Mouse (Mus musculus): ENCODE measurements around the gene Trim44.

Trim44 gene

DNA sequence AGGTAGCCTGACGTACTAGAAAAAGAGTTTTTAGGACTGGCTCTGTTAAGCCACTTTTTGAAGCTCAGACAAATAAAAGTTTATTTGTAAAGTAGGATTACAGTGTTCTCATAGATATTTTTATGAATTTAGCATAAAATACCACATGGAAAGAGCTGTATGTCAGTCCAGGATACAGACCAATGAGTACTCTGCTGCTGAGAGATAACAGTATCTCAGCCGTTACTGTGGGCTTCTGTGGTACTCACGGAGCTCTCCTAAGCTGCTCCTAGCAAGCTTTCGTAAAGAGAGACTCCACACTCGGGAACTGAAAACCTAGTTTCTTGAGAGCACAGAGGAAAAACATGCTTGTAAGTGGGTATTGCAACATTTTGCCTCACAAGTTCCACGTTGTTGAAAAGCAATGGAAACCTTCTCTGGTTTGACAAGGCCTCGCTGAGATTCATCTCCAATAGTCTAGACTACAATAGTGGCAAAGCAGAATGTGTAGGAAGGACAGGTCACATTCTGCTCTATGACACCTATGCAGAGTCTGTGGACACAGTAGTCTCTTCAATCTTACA lies 41.6 kb downstream of the Trim44 start:
- DNase-seq (ENCODE audit: low spot score in 2 of 2) = no peak

DNA sequence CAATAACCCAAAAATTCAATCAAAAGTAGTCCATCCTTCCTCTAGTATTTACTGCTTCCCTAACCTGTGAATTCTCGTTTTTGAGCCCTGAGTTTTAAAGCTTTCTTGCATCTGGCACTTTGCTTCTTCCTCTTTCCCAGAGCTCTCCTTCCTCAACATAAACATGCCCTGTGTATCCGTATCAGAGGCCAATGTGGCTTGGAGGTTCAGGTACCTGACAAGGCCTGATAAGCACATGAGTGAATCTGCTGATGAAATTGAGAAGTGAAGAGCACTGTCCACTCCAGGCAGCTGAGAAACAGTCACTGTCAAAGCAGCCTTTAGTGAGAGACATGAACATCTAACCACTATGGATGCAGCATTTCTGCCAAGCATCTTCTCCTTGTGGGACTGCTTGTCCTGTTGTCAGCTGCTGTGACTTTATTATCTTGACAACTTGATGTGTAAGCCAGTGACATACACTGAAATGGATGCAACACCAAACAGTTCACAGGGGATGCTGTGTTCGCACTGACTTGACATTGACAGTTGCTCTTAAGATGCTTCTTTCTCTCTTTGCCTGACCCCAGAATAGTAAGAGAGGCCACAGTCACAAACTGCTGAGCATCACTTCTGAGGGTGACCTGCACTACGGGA lies 42.9 kb downstream of the Trim44 start:
- DNase-seq (ENCODE audit: low spot score in 2 of 2) = no peak

GRCm38 (mm10) chr2:102362896-102363530 lies 44.6 kb downstream of the Trim44 start:
- DNase-seq (ENCODE audit: low spot score in 2 of 2) = no peak

- no peak for DNase-seq (ENCODE audit: low spot score in 2 of 2)
Observed at GRCm38 (mm10) chr2:102362266-102362665, 45.4 kb downstream of the Trim44 start.

- no peak for DNase-seq (ENCODE audit: low spot score in 2 of 2)
Observed at GRCm38 (mm10) chr2:102356879-102357695, 50.5 kb downstream of the Trim44 start.

DNA sequence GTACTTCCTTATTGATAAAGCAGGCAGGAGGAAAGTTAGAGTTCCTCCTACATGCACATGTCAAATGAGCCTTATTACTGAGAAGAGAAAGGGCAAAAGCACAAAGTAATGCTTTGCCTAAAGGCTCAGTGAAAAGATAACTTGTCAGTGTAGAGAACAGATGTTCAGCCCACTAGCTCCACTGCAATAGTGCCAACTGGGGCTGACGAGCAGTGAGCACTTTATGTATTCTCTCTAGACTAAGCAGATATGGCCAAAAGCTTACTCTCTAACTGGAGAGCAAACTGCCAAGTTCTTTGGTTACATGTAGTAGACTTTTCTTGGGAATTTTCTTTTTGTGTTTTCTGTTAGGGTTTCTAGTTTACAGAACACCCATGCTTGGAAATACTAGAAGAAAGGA lies 53.6 kb downstream of the Trim44 start:
- DNase-seq (ENCODE audit: low spot score in 2 of 2) = no peak

DNA sequence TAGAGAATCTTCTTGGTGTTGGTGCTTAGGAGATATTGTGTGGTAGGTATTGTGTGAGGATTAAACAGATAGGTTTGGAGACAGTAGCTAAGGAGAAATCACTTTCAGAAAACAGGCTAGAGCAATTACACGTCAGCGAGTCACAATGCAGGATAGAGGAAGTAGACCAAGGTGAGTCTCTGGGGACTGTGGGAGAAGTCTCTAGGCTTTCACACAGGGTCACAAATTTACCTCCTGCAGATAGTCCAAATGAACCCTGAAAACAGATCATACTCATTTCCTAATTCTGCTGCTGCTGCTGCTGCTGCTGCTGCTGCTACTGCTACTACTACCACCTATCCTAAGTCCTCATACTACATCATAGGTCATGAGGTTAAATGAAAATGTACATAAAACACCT lies 66.2 kb downstream of the Trim44 start:
- no peak for DNase-seq (ENCODE audit: low spot score in 2 of 2)

DNA sequence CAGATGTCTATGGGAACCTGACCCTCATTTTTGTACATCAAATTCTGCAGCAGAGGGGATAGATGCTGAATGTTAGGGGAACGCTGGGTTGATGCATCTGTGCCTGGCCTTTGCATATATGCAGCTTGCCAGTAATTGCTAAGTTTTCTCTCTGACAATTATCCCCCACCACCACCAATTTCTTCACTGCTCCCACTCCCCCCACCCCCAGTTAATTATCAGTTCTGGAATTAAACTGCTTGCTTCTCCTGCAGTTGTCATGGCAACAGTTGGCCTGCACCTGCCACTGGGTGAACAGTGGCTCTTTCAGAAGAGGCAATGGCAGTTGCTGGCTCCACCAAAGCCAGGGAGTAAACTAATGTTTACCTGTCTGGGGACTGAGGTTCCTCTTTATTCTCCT lies 70.8 kb downstream of the Trim44 start:
- DNase-seq (ENCODE audit: low spot score in 2 of 2) = no peak

DNA sequence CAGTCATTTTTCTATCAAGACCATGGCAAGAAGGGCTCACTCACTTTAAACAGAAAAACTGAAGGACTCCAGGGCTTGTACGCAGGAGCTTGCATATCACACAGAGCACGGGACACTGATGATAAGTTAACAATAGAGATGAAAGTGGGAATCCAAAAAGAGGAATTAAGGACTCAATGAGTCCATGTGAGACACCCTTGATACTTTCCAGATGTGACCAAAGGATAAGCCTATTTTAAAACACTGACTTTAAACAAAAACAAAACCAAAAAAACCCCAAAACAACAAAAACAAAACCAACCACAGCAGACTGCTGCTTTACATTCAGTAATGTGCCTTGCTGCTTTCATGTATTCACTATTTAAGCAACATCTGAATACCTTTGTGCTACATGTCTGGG lies 75.7 kb downstream of the Trim44 start:
- DNase-seq (ENCODE audit: low spot score in 2 of 2) = no peak

DNA sequence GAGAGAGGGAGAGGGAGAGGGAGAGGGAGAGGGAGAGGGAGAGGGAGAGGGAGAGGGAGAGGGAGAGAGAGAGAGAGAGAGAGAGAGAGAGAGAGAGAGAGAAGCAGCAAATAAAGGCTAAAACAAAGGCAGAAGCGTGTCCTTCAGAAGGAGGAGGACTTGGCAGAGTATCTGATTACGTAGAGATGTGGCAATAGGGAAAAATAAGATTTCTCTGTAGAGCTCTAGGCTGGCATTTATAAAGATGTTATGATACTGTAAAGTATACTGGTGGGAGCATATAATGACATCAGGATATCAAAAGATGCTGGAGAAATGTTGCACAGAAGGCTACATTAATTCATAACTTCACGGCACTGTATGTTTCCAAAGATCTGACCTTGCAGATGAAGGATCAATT lies 76.5 kb downstream of the Trim44 start:
- no peak for DNase-seq (ENCODE audit: low spot score in 2 of 2)

DNA sequence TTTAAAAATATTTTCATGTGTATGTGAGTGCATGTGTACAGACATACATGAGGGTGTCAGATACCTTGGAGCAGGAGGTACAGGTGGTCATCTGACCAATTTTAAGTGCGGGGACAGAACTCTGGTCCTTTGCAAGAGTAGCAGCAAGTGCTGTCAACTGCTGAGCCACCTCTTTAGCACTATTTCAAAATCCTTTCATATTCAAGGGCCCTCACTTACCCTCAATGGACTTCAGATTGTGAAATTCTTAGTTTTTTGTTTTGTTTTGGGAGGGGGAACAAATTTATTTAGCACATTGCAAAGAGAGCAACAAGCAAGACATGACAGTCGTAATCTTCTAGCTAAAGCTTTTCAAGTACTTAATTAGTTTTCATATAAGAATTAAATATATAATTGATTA lies 81.7 kb downstream of the Trim44 start:
- DNase-seq (ENCODE audit: low spot score in 2 of 2) = no peak

- DNase-seq (ENCODE audit: low spot score in 2 of 2) = no peak
Observed at GRCm38 (mm10) chr2:102324336-102324735, 83.3 kb downstream of the Trim44 start.

DNA sequence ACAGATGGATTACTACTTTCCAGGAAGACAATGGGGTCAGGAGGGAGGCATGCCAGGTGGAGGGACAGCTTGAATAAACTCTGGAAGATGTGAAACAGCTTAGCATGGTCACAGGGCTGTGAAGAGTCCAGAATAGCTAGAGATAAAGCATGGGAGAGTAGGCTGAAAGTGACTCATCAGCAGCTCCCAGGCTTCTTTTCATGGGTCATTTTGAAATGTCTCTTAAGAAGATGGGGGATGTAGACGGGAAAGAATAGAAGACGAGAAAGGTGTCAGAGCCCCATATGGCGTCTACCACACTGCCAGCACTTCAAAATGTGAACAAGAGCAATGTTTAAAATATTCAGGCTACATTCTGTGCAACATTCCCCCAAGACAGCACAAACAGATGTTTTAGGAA lies 91.1 kb downstream of the Trim44 start:
- DNase-seq (ENCODE audit: low spot score in 2 of 2) = no peak

DNA sequence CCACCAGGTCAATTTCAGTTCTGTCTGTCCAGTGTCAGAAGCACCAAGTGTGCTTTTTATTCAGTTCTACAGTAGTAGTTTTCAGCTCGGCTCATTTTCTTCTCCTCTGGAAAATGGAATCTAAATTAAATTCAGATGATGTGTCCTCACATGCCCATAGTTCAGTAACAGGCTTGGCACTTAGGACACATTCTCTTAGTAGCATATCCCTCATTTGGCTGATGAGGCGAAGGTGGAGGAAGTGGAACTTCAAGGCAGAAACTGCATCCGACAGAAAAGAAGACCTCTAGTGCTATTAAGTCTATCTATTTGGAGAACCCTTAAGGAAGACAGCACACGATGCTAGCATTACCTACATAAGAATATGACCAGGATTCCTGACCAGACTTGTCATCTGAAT lies 92.5 kb downstream of the Trim44 start:
- no peak for DNase-seq (ENCODE audit: low spot score in 2 of 2)

- DNase-seq (ENCODE audit: low spot score in 2 of 2) = no peak
Observed at GRCm38 (mm10) chr2:102314610-102315009, 93.0 kb downstream of the Trim44 start.

GRCm38 (mm10) chr2:102314068-102314467 lies 93.6 kb downstream of the Trim44 start:
- no peak for DNase-seq (ENCODE audit: low spot score in 2 of 2)

GRCm38 (mm10) chr2:102312903-102313302 lies 94.7 kb downstream of the Trim44 start:
- DNase-seq (ENCODE audit: low spot score in 2 of 2) = no peak

- DNase-seq (ENCODE audit: low spot score in 2 of 2) = no peak
Observed at GRCm38 (mm10) chr2:102303274-102303673, 104.4 kb downstream of the Trim44 start.

DNA sequence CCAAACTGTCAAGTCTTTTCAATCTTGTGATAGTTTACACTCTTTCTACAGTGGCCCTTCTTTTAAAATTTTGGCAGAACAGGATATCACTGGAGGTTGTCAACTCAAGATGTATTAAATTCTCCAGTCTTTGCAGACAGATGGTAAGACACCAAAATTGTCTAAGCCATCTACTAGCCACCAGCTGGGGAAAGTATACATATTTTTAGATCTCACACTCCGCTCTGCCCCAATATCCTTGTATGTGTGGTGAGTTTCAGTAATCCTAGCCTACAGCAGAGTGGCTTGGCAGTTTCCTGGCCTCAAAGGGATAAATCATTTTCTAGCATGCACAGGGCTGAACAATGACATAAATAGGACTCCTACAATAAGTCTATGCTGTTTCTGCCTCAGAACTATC lies 105.1 kb downstream of the Trim44 start:
- DNase-seq (ENCODE audit: low spot score in 2 of 2) = no peak

GRCm38 (mm10) chr2:102294827-102295270 lies 112.8 kb downstream of the Trim44 start:
- no peak for DNase-seq (ENCODE audit: low spot score in 2 of 2)

GRCm38 (mm10) chr2:102293181-102293580 lies 114.4 kb downstream of the Trim44 start:
- no peak for DNase-seq (ENCODE audit: low spot score in 2 of 2)

- DNase-seq (ENCODE audit: low spot score in 2 of 2) = no peak
Observed at GRCm38 (mm10) chr2:102292051-102292450, 115.6 kb downstream of the Trim44 start.

- DNase-seq (ENCODE audit: low spot score in 2 of 2) = no peak
Observed at GRCm38 (mm10) chr2:102291533-102291932, 116.1 kb downstream of the Trim44 start.
